Mouse (Mus musculus): Measurements from ENCODE around the gene Tcf20. TPM values are rescaled to one million over a fixed set of nuclear protein-coding genes. Genes with fewer than 3 reads are reported as not detected.
"Not testable (repeated sequence)": the region's sequence is repeated elsewhere in the genome, so short reads cannot be mapped to it uniquely, and the experiment has no call there.

Tcf20 gene
- polyA plus RNA-seq, 1 experiment from 2014 or later: 7.3 TPM

GRCm38 (mm10) chr15:82898740-82899675 lies 88.7 kb downstream of the Tcf20 start:
- Histone ChIP-seq H3K27ac (ENCODE audit: low read length) (peak overlapping the region; percentile 94), H3K27me3 (ENCODE audit: insufficient read depth, low read length) (no peaks in the 10 kb centered on the region), H3K4me2 (replicated peaks; ENCODE audit: low read depth, low read length) (peak overlapping the region; percentile 95), H3K9ac (replicated peaks; ENCODE audit: low read length) (peak overlapping the region; percentile 93), H3K36me3 (ENCODE audit: insufficient read depth, low read length) (no peaks in the 10 kb centered on the region), H3K9me3 (ENCODE audit: low read length) (no peaks in the 10 kb centered on the region), H3K4me3 (ENCODE audit: low read length) (peak overlapping the region; percentile 97), H3K4me1 (ENCODE audit: insufficient read depth, low read length) (peaks cover 42% of the 10 kb centered on the region)
- under 1% methylated on average over 66 of the region's 98 CpGs for WGBS
- ATAC-seq (ENCODE audit: low FRiP score, low TSS enrichment): peak; percentile 75

- Histone ChIP-seq H3K9ac (replicated peaks; ENCODE audit: low read length) (peak overlapping the region; percentile 93), H3K27me3 (ENCODE audit: insufficient read depth, low read length) (no peaks in the 10 kb centered on the region), H3K4me1 (ENCODE audit: insufficient read depth, low read length) (peaks cover 42% of the 10 kb centered on the region), H3K4me3 (ENCODE audit: low read length) (peak overlapping the region; percentile 97), H3K9me3 (ENCODE audit: low read length) (no peaks in the 10 kb centered on the region), H3K27ac (ENCODE audit: low read length) (no peak overlapping the region; the same call in 1 of the 2 replicates), H3K4me2 (replicated peaks; ENCODE audit: low read depth, low read length) (peak overlapping the region; percentile 95), H3K36me3 (ENCODE audit: insufficient read depth, low read length) (no peaks in the 10 kb centered on the region)
- no peak for ATAC-seq (ENCODE audit: low FRiP score, low TSS enrichment)
- 16% methylated on average over 11 of the region's 11 CpGs for WGBS
These were observed 89.4 kb downstream of the Tcf20 start for GRCm38 (mm10) chr15:82898141-82898739.

GRCm38 (mm10) chr15:82896336-82896735 lies 91.3 kb downstream of the Tcf20 start:
- 59% methylated on average over 1 of the region's 1 CpGs for WGBS
- ATAC-seq (ENCODE audit: low FRiP score, low TSS enrichment): no peak
- no peak overlapping the region for H3K4me3 ChIP-seq (ENCODE audit: low read length)
- H3K27ac ChIP-seq (ENCODE audit: low read length): no peak overlapping the region
- peaks cover 26% of the 10 kb centered on the region for H3K4me1 ChIP-seq (ENCODE audit: insufficient read depth, low read length)
- H3K36me3 ChIP-seq (ENCODE audit: insufficient read depth, low read length): no peaks in the 10 kb centered on the region
- H3K4me2 ChIP-seq (replicated peaks; ENCODE audit: low read depth, low read length): no peak overlapping the region
- H3K27me3 ChIP-seq (ENCODE audit: insufficient read depth, low read length): no peaks in the 10 kb centered on the region
- H3K9ac ChIP-seq (replicated peaks; ENCODE audit: low read length): no peak overlapping the region
- H3K9me3 ChIP-seq (ENCODE audit: low read length): no peaks in the 10 kb centered on the region

GRCm38 (mm10) chr15:82890470-82890869 lies 97.2 kb downstream of the Tcf20 start:
- Histone ChIP-seq H3K4me1 (ENCODE audit: insufficient read depth, low read length) (no peaks in the 10 kb centered on the region), H3K4me2 (replicated peaks; ENCODE audit: low read depth, low read length) (no peak overlapping the region), H3K36me3 (ENCODE audit: insufficient read depth, low read length) (no peaks in the 10 kb centered on the region), H3K4me3 (ENCODE audit: low read length) (no peak overlapping the region), H3K9me3 (ENCODE audit: low read length) (no peaks in the 10 kb centered on the region), H3K9ac (replicated peaks; ENCODE audit: low read length) (no peak overlapping the region), H3K27me3 (ENCODE audit: insufficient read depth, low read length) (no peaks in the 10 kb centered on the region), H3K27ac (ENCODE audit: low read length) (no peak overlapping the region)
- ATAC-seq (ENCODE audit: low FRiP score, low TSS enrichment): no peak

GRCm38 (mm10) chr15:82889426-82889825 lies 98.2 kb downstream of the Tcf20 start:
- ATAC-seq (ENCODE audit: low FRiP score, low TSS enrichment): no peak
- 70% methylated on average over 1 of the region's 1 CpGs for WGBS

GRCm38 (mm10) chr15:82888466-82888865 lies 99.2 kb downstream of the Tcf20 start:
- peak overlapping the region; percentile 29; the same call in 1 of the 2 replicates for H3K27ac ChIP-seq (ENCODE audit: low read length)
- WGBS: 72% methylated on average over 2 of the region's 2 CpGs
- no peak for ATAC-seq (ENCODE audit: low FRiP score, low TSS enrichment)
- H3K4me3 ChIP-seq (ENCODE audit: low read length): no peak overlapping the region
- no peaks in the 10 kb centered on the region for H3K9me3 ChIP-seq (ENCODE audit: low read length)
- no peaks in the 10 kb centered on the region for H3K4me1 ChIP-seq (ENCODE audit: insufficient read depth, low read length)
- no peak overlapping the region for H3K4me2 ChIP-seq (replicated peaks; ENCODE audit: low read depth, low read length)
- no peaks in the 10 kb centered on the region for H3K36me3 ChIP-seq (ENCODE audit: insufficient read depth, low read length)
- H3K9ac ChIP-seq (replicated peaks; ENCODE audit: low read length): no peak overlapping the region
- H3K27me3 ChIP-seq (ENCODE audit: insufficient read depth, low read length): no peaks in the 10 kb centered on the region

More at GRCm38 (mm10) chr15:82889426-82889825, 98.2 kb downstream of the Tcf20 start:
- Histone ChIP-seq H3K27me3 (ENCODE audit: insufficient read depth, low read length) (no peaks in the 10 kb centered on the region), H3K4me3 (ENCODE audit: low read length) (no peak overlapping the region), H3K9ac (replicated peaks; ENCODE audit: low read length) (no peak overlapping the region), H3K4me2 (replicated peaks; ENCODE audit: low read depth, low read length) (no peak overlapping the region), H3K4me1 (ENCODE audit: insufficient read depth, low read length) (no peaks in the 10 kb centered on the region), H3K9me3 (ENCODE audit: low read length) (no peaks in the 10 kb centered on the region), H3K36me3 (ENCODE audit: insufficient read depth, low read length) (no peaks in the 10 kb centered on the region), H3K27ac (ENCODE audit: low read length) (no peak overlapping the region)

GRCm38 (mm10) chr15:82877309-82877708 lies 110.4 kb downstream of the Tcf20 start:
- Histone ChIP-seq H3K4me2 (replicated peaks; ENCODE audit: low read depth, low read length) (no peak overlapping the region), H3K9me3 (ENCODE audit: low read length) (no peaks in the 10 kb centered on the region), H3K27me3 (ENCODE audit: insufficient read depth, low read length) (no peaks in the 10 kb centered on the region), H3K9ac (replicated peaks; ENCODE audit: low read length) (no peak overlapping the region), H3K27ac (ENCODE audit: low read length) (no peak overlapping the region), H3K4me3 (ENCODE audit: low read length) (no peak overlapping the region), H3K36me3 (ENCODE audit: insufficient read depth, low read length) (no peaks in the 10 kb centered on the region), H3K4me1 (ENCODE audit: insufficient read depth, low read length) (no peaks in the 10 kb centered on the region)
- no peak for ATAC-seq (ENCODE audit: low FRiP score, low TSS enrichment)

- Histone ChIP-seq H3K9ac (replicated peaks; ENCODE audit: low read length) (no peak overlapping the region), H3K4me3 (ENCODE audit: low read length) (no peak overlapping the region), H3K4me2 (replicated peaks; ENCODE audit: low read depth, low read length) (no peak overlapping the region), H3K27me3 (ENCODE audit: insufficient read depth, low read length) (no peaks in the 10 kb centered on the region), H3K27ac (ENCODE audit: low read length) (no peak overlapping the region), H3K36me3 (ENCODE audit: insufficient read depth, low read length) (no peaks in the 10 kb centered on the region), H3K9me3 (ENCODE audit: low read length) (no peaks in the 10 kb centered on the region), H3K4me1 (ENCODE audit: insufficient read depth, low read length) (no peaks in the 10 kb centered on the region)
- 80% methylated on average over 2 of the region's 2 CpGs for whole genome bisulfite sequencing
- ATAC-seq (ENCODE audit: low FRiP score, low TSS enrichment): no peak
These were observed 110.8 kb downstream of the Tcf20 start for GRCm38 (mm10) chr15:82876863-82877262.

- Histone ChIP-seq H3K27me3 (ENCODE audit: insufficient read depth, low read length) (no peaks in the 10 kb centered on the region), H3K9me3 (ENCODE audit: low read length) (no peaks in the 10 kb centered on the region), H3K4me1 (ENCODE audit: insufficient read depth, low read length) (no peaks in the 10 kb centered on the region; the same call in 1 of the 2 replicates), H3K4me3 (ENCODE audit: low read length) (no peak overlapping the region), H3K36me3 (ENCODE audit: insufficient read depth, low read length) (no peaks in the 10 kb centered on the region), H3K4me2 (replicated peaks; ENCODE audit: low read depth, low read length) (no peak overlapping the region), H3K27ac (ENCODE audit: low read length) (no peak overlapping the region), H3K9ac (replicated peaks; ENCODE audit: low read length) (no peak overlapping the region)
- no peak for ATAC-seq (ENCODE audit: low FRiP score, low TSS enrichment)
- WGBS: 93% methylated on average over 1 of the region's 1 CpGs
These were observed 115.6 kb downstream of the Tcf20 start for GRCm38 (mm10) chr15:82872037-82872436.

- H3K4me3 ChIP-seq (ENCODE audit: low read length); H3K9me3 ChIP-seq (ENCODE audit: low read length); H3K27ac ChIP-seq (ENCODE audit: low read length); H3K36me3 ChIP-seq (ENCODE audit: insufficient read depth, low read length); ATAC-seq (ENCODE audit: low FRiP score, low TSS enrichment); H3K9ac ChIP-seq (replicated peaks; ENCODE audit: low read length); H3K4me1 ChIP-seq (ENCODE audit: insufficient read depth, low read length); H3K27me3 ChIP-seq (ENCODE audit: insufficient read depth, low read length); H3K4me2 ChIP-seq (replicated peaks; ENCODE audit: low read depth, low read length): not testable (repeated sequence)
- WGBS: 100% methylated on average over 3 of the region's 3 CpGs
These were observed 121.4 kb downstream of the Tcf20 start for GRCm38 (mm10) chr15:82866286-82866685.
